Mouse (Mus musculus) erythroblast, adult 5-6 weeks (primary cell): ENCODE results near the gene Actl6b. TPM values are rescaled to one million over a fixed set of nuclear protein-coding genes. Genes with fewer than 3 reads are reported as not detected.

ENCODE experiments used
- ATAC-seq: replicated peaks from 2 replicates; pipeline ENCODE4 v1.8.0; 2016; ENCODE audit warnings: moderate number of reproducible peaks, mild to moderate bottlenecking, moderate TSS enrichment, inconsistent platforms; ENCODE audit not compliant: poor library complexity, low FRiP score, severe bottlenecking
- total RNA-seq, 2 experiments: library from RNA; stranded (forward) in 1 of 2; stranded (reverse) in 1 of 2; fragments of 150-400 nt in 1 of 2; fragments of 200-764, 138-1000 nt in 1 of 2; gene quantifications; 2 replicates each; pipeline versions ENCODE4 v1.2.3 to v1.2.4; 2015 to 2017; ENCODE audit warnings: low replicate concordance in 2 of 2

Actl6b gene
- total RNA-seq (2015; ENCODE audit: low replicate concordance) (not detected in 2 replicates), total RNA-seq (2017; ENCODE audit: low replicate concordance) (not detected in 2 replicates)

DNA sequence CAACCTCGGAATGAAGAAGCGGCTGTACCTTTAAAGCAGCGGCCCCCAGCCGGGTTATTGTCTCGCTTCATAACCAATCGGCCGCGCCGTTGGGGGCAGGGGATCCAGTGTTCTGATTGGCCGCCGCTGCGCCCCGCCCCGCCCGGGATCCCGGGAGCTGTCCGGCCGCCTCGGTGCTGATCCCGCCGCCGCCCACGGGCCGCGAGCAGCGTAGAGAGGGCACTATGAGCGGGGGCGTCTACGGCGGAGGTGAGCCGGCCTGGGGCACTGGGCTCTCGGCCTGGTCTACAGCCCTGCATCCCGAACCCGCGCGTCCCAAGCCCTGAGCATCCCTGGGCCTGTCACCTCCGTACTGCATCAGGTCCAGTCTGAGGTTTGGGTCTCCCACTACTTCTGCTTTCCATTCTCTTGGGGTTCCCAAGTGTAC lies at the start of gene Actl6b:
Gene Actl6b, plus strand, starts transcription at position 107 of the 427 bp plus-strand sequence.
- peak; percentile 50 for ATAC-seq

DNA sequence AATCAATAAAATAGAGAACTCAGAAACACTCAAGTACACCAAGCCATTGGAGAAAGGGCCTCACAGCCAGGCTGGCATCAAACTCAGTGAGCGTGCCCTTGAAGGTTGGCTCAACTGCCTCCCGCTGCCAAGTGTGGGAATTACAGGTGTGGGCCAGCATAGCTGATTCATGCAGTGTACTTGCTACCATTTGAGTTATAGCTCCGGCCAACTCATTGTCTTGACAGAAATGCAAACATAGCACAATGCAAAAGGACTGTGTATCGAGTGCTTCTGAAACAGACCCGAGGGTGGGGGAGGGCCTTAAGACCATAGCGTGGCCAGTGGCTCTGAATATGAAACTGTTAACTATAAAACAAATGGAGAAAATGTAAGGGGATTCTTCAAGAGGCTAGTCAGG lies 49.3 kb upstream of the Actl6b start:
- ATAC-seq, result no peak

DNA sequence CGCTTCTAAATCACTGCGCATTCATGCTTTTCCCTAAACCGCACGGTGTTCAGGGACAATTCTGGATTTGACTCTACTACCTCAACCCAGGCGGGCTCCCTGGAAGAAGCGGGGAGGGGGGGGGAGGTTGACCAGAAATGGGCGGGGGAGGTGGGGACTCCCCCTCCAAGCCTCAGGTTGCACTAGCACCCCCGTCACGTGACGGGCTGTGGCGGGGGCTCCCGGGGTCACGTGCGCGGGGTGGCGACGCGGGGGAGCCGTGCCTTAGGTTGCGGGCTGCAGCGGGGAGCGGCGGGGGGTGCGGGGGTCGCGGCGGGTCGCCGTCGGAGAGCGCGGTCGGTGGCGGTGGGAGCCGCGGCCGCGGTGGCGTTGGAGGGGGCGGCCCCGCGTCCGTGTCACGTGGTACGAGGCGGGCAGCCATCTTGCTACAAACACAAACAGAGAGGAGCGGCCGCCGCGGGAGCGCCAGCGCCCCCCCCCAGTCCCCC lies 43.3 kb upstream of the Actl6b start:
- peak; percentile 71 for ATAC-seq

DNA sequence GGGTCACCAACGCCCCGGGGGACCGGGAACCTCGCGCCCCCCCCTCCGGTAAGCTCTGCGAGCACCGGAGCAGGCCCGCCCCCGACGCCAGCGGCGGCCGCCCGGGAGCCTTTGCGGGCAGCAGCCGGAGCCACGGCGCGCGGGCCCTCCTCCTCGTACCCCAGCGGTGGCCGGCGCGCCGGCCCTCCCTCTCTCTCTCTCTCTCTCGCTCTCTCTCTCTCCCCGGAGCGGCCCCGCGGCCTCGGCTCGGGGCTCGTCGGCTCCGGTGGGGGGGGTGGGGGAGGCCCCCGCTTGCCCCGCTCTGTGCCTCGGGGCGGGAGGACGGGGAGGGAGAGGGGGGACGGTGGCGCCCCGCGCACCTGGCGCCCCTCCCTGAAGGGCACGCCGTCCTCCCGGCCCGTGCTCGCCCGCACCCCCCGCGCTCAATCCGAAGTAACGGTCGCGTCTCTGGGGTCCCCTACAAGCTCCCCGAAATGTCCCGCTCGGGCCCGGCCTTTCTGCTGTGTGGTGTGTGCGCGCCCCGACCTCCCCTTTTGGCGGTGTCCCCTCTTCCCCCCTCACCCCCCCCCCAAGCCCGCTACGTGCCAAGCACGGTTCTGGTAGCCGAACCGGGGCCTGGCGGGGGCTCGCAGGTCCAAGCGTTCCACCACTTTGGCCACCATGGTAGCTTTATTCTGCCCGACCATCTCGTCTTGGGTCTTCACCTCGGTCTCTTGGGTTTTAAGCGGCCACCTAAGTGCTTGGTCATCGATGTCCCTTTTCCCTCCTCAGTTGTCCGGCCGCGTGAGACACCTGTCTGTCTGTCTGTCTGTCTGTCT lies 42.5 kb upstream of the Actl6b start:
- peak; percentile 44 for ATAC-seq

DNA sequence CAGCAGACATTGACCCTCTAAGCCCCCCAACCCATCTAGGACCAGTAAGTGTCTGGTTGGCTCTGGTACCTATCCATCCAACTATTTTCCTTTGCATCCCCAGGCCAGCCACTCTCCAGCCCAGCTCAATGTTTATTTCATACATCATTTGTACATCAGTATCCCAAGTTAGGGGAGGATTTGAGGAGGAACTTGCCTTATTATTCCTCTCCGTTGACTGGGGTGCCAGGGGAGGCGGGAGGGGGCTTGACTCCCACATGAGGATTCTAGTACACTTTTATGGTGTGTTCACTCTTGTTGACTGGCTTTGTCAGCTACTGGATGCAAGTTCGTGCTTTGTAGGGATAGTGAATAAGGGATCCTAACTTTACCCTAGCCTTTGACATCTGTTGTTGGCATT lies 41.6 kb upstream of the Actl6b start:
- ATAC-seq, result no peak

DNA sequence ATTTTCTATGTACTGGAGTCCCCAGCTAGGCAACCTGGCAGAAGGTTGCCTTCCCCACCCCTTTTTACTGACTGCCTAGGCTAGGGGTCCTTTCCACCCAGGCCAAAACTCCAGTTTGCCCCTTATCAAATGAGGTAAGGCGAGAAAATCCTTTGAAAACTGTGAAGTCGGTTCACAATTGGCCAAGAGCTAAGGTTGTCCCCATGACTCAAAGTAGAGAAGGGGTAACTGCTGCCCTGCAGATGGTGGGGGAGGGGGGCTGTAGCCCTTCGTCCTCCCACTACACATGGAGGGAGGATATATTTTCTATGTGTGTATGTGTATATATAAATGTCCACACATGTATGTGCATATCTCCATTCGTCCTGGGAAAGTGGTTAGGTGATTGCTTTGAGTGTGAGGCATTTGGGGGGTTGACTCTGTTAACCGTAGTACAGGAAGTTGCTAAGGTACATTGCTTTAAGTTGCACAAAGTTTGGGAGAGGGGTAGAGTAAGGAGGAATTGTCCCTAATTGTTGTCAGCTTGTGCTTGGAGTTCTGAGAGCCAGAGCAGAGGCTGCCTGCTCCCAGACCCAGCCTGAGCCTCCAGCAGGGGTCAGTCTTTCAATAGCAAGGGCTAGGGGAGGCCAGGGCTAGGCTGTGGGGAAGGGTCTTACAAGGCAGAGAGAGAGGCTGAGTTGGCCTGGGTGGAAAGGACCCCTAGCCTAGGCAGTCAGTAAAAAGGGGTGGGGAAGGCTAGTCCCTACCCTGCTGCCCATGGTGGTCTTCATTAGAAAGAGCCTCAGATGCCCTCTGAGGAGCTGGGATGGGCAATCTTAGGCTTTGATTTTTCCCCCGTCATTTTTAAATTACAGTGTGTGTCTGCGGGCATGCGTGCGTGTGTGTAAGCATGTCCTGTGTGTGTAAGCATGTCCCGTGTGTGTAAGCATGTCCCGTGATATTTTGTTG lies 40.2 kb upstream of the Actl6b start:
- ATAC-seq, result no peak

DNA sequence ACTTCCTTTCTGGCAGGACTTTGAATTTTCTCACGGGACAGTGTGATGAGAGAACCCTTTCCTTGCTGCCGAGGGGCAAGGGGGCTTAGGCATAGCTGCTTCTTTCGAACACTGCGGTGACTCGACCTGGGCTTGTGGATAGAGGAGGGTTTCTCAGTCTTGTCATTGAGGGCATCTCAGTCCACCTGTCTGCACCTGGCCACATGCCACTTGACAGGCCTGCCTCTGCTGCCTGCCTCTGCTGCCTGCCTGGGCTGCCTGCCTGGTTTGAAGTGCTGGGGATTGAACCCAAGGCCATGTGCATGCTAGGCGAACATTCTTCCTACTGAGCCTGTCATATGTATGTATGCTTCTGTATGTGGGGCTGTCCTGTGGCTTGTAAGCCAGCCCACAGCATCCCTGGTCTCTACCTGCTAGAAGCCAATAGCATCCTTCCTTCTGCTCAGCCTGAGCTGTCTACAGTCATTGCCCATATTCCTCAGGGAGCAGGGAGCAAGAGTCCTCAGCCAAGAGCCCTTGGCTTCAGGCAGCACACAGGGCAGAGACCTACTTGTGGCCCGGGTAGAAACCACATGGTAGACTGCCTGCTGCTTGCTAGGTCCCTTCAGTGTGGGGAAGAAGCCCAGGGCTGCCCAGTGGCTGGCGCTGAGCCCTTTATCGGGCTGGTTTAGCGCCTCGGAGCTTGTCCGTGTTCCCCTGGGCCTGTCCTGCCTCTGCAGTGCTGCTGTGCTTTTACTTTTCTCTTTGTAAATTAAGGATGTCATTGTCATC lies 39.2 kb upstream of the Actl6b start:
- ATAC-seq, result no peak

DNA sequence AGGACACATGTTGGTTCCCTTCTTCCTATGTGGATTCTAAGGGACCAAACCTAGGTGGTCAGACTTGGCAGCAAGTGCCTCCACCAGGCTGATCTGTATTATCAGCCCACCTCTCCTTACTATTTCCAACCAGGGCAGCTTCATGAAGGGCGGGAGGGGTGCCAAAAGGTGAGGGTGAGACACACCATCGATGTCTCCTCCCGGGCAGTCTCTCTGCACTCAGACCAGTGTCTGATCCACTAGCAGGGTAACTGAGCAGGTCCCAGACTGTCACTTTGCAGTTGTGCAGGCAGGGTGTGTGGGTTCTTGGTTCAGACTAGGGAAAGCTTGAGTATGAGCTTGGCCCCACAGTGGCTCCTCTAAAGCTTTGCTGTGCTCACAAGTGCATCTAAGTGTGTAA lies 38.5 kb upstream of the Actl6b start:
- no peak for ATAC-seq

DNA sequence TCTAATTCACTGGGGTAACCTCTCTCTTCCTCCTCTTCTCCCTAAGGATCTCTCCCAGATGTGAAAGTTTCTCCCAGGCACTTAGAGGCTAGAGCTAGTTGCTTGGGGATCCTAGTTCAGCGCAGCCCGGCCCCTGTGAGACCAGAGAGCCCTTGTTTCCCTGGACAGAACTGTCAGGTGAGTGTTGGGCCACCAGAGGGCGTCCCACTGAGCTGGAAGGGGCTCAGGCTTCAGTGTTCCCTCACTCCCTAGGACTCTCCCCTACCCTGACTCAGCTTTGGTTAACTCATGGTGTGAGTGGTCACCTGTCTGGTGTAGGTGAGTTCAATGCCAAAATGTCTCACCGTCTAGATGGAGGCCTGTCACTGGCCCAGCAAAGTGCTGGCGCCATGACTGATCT lies 34.9 kb upstream of the Actl6b start, which contains the start of gene Gigyf1:
Gene Gigyf1, plus strand, starts transcription at position 113 of the 400 bp plus-strand sequence.
- ATAC-seq, result peak; percentile 33; the same call in 1 of the 2 replicates

DNA sequence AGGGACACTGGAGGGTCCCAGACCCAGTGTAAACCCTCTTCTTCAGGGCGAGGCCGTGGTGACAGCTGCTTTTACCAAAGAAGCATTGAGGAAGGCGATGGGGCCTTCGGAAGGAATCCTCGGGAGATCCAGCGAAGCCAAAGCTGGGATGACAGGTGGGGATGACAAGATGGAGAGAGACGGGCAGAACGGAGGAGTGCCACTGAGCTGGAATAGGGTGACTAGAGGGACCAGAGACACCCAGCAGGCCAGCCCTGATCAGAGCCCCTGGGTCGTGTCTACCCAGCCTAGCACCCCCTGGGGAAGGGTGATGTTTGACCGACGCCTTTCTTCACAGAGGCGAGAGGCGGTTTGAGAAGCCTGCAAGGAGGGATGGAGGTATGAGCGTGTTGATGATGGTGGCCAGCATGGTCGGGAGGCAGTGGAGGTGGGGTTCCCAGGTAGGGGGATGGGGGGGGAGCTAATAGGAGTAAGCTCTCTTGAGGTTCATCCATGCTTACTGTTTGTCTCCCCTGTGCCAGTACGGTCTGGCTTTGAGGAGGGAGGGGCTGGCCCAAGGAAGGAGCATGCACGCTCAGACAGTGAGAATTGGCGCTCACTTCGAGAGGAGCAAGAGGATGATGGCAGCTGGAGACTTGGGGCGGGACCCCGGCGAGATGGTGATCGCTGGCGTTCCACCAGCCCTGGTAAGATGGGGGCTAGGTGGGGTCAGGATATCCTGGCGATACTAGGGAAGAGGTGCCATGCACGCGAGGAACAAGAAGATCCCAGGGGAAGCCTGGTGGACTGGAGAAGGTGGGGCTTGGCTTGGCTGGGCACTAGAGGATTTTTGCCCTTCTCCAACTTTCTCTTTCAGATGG lies 33.4 kb upstream of the Actl6b start:
- no peak for ATAC-seq

DNA sequence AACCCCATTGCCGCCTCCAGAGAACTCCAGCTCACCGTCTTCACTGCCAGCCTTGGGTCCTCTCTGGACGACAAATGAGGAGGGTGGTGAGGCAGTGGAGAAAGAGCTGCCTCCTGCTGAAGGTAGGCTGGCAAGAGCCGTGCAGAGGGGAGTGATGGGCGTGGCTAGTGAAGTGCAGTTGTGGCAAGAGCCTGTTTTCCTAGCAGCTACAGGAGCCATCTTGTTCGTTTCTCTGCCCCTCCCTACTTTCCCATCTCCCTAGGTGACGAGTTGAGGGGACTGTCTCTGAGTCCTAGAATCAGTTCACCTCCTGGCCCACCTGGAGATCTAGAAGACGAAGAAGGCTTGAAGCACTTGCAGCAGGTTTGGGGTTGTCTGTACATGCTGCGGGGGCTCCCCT lies 31.5 kb upstream of the Actl6b start:
- ATAC-seq, result no peak

DNA sequence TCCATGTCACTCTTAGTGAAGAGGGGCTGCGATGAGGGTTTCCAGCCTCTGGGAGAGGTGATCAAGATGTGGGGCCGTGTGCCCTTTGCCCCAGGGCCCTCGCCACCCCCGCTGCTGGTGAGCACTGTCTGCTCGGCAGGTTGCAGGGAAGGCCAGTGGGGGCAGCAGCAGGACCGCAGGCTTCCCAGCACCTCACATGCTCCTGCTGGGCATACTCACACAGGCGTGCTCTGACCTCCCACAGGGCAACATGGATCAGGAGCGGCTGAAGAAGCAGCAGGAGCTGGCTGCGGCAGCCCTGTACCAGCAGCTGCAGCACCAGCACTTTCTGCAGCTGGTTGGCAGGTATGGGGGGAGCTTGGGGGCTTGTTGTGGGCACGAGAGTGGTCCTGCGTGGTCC lies 30.6 kb upstream of the Actl6b start:
- ATAC-seq, result no peak

DNA sequence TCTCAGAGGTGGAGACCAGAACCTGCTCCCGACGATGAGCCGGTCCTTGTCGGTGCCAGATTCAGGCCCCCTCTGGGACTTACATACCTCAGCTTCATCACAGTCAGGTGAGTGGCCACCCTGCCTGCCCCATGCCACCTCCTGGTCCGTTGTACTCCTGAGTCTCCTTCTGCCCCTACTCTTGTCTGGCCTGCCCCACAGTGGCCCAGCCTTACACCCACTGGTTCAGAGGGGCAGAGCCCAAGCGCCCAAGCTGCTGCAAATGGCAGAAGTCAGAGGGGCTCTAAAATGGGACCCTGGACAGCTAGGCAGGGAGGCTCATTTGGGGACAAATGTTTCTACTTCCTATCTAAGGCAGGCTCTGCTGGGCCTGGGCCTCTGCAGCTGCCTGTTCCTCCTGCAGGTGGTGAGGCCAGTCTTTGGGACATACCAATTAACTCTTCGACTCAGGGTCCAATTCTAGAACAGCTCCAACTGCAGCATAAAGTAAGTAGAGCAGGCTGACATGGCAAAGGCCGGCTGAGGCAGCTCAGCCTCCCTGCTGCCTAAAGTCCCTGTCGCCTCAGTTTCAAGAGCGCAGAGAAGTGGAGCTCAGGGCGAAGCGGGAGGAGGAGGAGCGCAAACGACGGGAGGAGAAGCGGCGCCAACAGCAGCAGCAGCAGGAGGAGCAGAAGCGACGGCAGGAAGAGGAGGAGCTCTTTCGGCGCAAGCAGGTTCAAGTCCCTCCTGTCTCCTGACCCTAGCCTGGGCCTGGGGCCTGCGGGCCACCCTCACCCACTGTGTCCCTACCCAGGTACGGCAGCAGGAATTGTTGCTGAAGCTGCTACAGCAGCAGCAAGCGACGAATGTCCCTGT lies 29.7 kb upstream of the Actl6b start:
- no peak for ATAC-seq

DNA sequence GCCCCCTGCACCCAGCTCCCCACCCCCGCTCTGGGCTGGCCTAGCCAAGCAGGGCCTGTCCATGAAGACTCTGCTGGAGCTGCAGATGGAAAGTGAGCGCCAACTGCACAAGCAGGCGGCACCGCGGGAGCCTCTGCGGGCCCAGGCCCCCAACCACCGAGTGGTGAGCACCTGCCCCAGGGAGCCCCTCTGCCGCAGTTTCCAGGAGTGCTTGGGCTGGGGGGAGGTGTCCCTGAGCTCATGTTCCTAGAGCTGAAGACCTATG lies 29.1 kb upstream of the Actl6b start:
- no peak for ATAC-seq

DNA sequence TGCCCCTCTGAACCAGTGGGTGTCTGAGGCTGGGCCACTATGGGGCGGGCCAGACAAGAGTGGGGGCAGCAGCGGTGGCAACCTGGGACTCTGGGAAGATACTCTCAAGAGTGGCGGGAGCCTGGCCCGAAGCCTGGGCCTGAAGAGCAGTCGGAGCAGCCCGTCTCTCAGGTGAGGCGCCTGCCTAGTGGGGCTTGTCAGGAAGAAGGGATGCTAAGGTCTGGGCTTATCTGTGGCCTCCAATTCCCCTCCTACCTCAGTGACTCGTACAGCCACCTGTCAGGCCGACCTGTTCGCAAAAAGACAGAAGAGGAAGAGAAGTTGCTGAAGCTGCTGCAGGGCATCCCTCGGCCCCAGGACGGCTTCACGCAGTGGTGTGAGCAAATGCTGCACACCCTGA lies 28.6 kb upstream of the Actl6b start:
- no peak for ATAC-seq

DNA sequence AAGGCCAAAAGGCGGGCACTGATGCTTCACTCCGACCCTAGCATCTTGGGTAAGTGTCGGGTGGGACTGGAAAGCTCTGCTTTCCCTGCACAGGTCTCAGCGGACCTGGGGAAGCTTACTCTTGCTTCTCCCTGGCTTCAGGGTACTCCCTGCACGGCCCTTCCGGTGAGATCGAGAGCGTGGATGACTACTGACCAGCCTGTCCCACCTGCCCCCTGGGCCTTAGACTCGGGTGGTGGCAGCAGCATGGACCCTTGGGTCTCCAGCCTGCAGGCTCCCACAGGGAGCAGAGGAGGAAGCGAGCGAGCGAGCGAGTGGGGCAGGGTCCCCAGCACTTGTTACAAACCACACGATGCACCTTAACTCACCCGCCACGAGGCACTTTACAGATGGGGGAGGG lies 27.8 kb upstream of the Actl6b start:
- ATAC-seq, result no peak

DNA sequence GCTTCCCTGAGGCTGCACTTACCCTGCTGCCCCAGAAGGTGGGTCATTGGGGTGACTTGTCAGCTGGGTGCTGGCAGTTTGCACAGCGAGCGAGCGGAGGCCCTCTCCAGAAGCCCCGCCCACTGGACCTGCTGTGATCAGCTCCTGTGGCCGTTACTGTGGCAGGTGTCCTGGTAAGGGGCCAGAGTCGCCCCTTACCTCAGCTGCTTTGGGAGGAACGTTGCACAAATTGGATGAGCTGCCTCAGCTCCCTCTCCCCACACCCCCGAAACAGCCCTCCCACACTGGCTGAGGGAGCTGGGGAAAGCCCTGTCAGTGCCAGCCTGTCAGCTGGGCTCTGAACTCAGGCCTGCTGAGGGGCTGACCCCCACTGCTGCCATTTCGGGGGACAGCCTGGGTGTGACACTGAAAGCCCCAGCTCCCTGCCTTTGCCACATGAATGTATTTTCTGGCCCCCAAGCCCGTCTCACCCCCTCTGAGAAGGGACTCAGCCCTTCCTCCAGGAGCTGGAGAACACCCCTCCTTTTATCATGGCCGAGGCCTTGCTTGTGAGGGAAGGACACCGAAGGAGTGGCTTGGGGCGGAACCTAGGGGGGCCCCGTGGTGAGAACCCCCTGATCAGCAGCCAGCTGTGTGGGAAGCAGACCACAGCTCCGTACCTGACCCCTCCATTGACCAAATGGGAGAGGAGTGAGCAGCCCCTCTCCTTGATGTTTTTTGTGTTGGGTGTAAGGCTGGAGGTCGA lies 27.0 kb upstream of the Actl6b start:
- peak; percentile 47 for ATAC-seq
